Mouse (Mus musculus): Measurements from ENCODE around the gene Wfdc6a.

Wfdc6a gene

GRCm38 (mm10) chr2:164550895-164551269, 34.4 kb downstream of the Wfdc6a start:
- no peak for DNase-seq (ENCODE audit: low read depth, low spot score)

DNA sequence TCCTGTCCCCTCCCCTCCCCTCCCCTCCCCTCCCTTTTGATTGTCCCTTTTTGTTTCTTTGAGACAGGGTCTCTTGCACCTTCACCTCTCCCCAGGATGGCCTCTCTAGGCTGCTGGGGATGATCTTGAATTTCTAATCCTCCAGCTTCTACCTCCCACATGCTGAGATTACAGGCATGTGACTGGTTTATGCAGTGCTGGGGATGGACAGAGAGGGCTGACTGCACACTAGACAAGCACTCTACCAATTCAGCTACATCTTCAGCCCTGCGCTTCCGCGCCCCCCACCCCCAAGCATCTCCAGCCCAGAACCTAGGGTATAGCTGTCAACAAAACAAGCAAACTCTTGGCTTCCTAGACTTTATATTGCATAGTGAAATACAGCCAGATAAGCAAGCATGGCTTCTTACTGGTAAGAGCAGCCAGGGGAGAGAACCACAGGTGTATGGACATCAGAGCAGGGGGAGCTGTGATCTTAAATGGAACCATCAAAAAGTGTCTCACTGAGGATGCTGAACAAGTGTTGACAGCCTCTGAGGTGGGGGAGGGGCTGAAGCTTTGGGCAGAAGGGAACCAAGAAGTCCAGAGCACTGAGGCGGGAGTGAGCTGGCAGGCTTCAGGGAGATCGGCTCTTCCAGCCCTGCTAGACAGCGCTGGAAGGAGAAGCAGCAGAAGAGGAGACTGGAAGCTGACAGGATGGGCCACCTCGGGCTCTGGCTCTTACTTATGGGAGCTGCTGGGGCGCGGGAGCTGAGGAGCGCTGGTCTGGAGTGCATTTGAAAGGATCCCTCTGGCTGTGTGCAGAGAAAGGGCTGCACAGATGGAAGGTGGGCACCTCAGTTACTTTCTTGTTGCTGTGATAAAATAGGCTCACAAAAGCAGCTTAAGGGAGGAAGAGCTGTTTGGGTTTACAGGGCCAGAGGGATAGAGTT, 35.0 kb downstream of the Wfdc6a start:
- DNase-seq (ENCODE audit: low read depth, low spot score): no peak

DNA sequence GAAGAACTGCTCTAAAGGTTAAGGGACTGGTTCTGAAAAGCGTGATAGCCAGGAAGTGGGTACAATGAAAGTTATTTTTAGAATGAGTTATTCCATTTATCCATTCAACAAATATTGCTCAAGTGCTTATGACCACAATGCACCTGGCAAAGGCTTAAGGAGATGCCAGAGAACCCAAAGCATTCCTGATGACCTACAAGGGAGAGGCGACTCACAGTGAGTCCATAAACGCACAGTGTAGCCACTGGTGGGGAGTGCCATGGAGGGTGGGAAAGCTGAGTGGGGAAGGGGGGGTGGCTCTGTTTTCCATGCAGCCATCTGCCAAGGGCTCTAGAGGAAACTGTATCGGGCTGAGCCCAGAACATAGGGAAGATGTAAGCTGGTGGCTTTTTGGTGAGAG, 35.9 kb downstream of the Wfdc6a start:
- DNase-seq (ENCODE audit: low read depth, low spot score): no peak

DNA sequence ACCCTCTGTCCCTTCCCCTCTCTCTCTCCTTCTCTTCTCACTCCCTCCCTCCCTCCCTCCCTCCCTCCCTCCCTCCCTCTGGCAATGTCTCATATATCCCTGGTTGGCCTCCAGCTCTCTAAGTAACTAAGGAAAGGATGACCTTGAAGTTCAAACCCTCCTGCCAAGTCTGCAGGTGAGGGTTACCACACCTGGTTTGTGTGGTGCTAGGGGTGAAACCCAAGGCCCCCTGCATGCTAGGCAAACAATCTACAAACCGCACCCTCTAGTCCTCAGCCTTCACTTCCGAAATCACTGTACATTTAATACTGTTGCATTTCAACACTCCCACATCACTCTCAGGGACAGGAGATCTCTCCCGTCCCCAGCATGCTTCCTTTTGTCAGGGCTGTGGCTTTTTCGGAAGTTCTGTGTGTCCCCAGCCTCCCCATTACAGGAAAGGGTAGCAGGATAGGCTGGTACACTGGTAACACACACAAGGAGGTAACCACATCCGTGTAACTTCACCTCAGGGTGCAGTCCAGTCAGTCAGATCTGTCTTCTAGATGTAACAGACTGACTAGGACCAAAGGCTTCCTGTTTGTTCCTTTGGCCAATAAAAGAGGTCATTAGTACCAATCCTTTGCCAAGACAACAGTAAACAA, 40.7 kb downstream of the Wfdc6a start:
- DNase-seq (ENCODE audit: low read depth, low spot score): no peak

GRCm38 (mm10) chr2:164543745-164544144, 41.5 kb downstream of the Wfdc6a start:
- no peak for DNase-seq (ENCODE audit: low read depth, low spot score)

DNA sequence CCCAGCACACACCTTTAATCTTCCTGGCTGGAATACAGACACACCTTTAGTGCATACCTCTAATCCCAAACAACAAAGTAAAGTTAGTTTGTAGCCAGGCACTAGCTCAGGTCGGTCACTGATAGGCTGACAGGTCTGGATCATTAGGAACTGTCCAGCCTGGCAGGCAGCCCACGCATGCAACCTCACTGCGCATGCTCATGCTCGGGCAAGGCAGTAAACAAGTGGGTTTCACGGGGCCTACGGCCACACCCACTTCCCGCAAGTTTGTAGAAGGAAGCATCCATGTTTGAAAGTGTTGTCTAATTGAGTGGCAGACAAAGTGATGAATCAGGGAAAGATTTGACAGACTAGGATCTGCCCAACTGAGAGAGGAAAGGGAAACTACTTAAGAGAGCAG, 42.6 kb downstream of the Wfdc6a start:
- no peak for DNase-seq (ENCODE audit: low read depth, low spot score)

- no peak for DNase-seq (ENCODE audit: low read depth, low spot score)
These were observed 43.1 kb downstream of the Wfdc6a start for GRCm38 (mm10) chr2:164542132-164542531.

DNA sequence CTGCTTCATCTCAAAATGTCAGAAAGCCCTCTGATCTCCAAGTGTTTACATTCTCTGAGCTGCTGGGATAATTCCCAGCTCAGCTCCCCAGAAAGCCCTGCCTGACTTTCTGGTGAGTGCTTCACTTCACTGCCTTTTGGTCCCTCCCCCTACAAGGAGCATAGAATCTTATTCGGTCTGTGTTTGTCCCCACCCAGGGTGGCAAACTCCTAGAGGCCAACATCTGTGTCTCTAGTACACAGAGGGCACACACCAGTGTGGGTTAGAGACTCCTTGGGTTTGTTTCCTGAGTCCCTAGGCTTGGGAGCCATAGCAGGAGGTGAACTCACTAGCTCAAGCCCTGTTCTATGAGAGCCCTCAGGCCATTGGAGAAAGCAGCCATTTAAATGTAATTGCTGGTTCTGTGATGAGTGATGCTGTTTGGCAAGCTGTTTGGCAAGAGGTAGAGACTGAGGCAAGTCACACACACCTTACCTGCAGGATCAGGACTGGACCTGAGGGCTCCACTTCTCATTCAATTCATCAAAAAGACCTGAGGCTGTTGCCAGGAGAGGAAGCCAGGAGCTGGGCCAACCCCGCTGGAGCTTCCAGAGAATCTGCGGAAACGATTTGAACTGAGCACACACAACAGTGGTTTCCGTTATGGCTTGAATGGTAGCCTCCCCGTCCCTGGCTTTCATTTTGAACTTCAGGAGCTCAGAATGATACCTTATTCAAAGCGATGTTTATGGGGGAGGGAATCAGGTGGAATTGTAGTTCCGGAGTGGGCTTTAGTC, 44.4 kb downstream of the Wfdc6a start:
- no peak for DNase-seq (ENCODE audit: low read depth, low spot score)

GRCm38 (mm10) chr2:164537003-164537402, 48.2 kb downstream of the Wfdc6a start:
- DNase-seq (ENCODE audit: low read depth, low spot score): no peak

DNA sequence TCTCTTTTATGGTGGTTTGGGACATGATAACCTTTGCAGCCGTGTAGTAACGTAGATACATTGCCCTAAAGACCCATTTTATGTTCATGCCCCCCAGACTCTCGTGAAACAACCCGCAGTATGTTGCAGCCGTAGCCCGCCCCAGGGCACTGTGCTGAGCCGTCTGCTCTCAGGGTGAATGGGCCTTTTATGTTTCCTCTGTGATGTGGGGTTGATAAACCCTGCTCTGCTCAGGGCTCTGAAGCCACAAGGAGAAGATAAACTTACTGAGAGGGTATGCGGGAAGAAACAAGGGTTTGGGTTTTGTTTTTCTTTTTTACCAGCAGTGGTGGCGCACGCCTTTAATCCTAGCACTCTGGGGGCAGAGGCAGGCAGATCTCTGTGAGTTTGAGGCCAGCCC, 50.9 kb downstream of the Wfdc6a start:
- DNase-seq (ENCODE audit: low read depth, low spot score): no peak

DNA sequence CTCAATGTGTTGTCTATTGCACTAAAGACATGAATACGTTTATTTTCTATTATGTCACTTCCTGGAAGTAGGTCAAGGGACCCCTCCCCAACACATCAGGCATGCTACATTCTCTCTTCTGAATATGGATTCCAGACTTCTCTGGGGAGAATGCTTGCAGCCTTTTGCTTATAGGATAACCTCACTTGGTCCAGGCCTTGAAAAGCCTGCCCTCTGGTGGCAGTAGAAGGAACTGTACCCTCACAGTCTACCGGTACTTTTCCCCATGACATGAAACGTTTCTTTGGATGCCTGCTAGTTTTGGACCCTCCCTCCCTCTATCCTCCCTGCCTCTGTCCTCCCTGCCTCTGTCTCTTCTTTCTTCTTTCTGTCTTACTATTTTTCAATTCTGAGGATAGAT, 54.1 kb downstream of the Wfdc6a start:
- peak; percentile 30 for DNase-seq (ENCODE audit: low read depth, low spot score)

All from c-Kit-negative CD71-positive TER-119-positive erythroid progenitor cells, embryonic 14.5 days (primary cell).